Mouse (Mus musculus): ENCODE measurements around the gene Olfr1509. TPM values are rescaled to one million over a fixed set of nuclear protein-coding genes. Genes with fewer than 3 reads are reported as not detected.
"Not testable (repeated sequence)": the region's sequence is repeated elsewhere in the genome, so short reads cannot be mapped to it uniquely, and the experiment has no call there.

Gene Olfr1509
- polyA plus RNA-seq (2012; rRNA removed) (not detected in 2 replicates), polyA plus RNA-seq (2014; fragmentation: Nextera tagmentation; extraction: Ambion mirVana) (not detected in 2 replicates)

DNA sequence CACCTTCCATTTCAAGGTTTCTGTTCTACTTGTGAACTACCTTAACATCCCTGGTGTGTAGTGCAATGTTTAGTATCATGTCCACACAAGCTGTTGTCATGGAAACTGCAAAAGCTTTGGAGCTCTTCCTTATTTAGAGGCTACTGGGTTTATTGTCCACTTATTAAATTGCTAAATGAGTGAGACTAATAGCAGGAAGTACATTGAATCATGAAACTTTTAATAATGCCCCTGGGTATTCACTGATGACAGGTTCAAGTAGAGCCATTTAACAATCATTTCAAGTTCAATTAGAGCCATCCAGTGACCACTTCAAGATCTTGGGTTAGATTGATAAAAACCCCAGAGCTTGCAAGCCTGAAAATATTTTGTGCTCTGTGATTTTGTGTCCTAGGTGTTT lies at the start of gene Olfr1509:
Gene Olfr1509, plus strand, starts transcription at position 301 of the 400 bp plus-strand sequence.
- Histone ChIP-seq H3K27me3 (ENCODE audit: control insufficient read depth, insufficient read depth, low read length) (no peaks in the 10 kb centered on the region), H3K4me1 (replicated peaks; ENCODE audit: control insufficient read depth in 2 of 2, insufficient read depth in 2 of 2, low read length in 1 of 2) (no peaks in the 10 kb centered on the region), H3K36me3 (replicated peaks; ENCODE audit: control insufficient read depth, insufficient read depth, low read depth) (no peaks in the 10 kb centered on the region), H3K27ac (no peak within 1 kb of the TSS), H3K9ac (replicated peaks) (no peak within 1 kb of the TSS), H3K9me3 (ENCODE audit: control insufficient read depth, low read length) (no peaks in the 10 kb centered on the region), H3K4me2 (ENCODE audit: low read depth) (no peak within 1 kb of the TSS), H3K4me3 (ENCODE audit: insufficient read depth in 1 of 2, low read depth in 2 of 2, low read length in 2 of 2) (no peak within 1 kb of the TSS)
- DNase-seq (ENCODE audit: low read depth in 3 of 3, low spot score in 3 of 3) (no peak), ATAC-seq (ENCODE audit: insufficient read depth) (no peak)
- TF ChIP-seq EP300 (IDR thresholded peaks at IDR 0.05; ENCODE audit: low read depth) (no peak), CTCF (IDR thresholded peaks at IDR 0.05; ENCODE audit: low read depth) (no peak)

DNA sequence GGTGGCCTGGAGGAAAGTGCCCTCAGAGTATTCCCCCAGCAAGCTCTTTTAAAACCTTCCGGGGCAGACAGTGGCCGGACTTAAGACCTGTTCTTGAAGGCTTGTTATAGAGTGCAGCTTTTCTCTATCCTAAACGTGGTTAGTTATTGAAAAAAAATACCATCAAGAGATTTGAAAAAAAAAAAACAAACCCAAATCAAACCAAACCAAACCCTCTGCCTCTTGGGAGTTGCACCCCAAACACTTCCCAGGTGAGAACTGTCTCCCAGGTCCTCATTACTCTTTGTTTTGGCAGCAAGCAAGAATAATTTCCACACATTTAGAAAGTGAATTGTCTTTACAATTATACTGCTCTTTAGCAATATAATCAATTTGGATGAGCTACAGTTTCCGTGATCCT lies 45.5 kb upstream of the Olfr1509 start, which contains the start of gene Olfr1511:
Gene Olfr1511, minus strand, starts transcription at position 101 of the 400 bp plus-strand sequence.
- DNase-seq (ENCODE audit: low read depth in 3 of 3, low spot score in 3 of 3), result no peak
- no peaks in the 10 kb centered on the region for H3K4me1 ChIP-seq (replicated peaks; ENCODE audit: control insufficient read depth in 2 of 2, insufficient read depth in 2 of 2, low read length in 1 of 2)
- 60% methylated on average over 4 of the region's 4 CpGs for WGBS (ENCODE audit: insufficient replicate concordance)
- no peak for TF ChIP-seq EP300 (IDR thresholded peaks at IDR 0.05; ENCODE audit: low read depth)
- no peak for TF ChIP-seq CTCF (IDR thresholded peaks at IDR 0.05; ENCODE audit: low read depth)
- ATAC-seq (ENCODE audit: insufficient read depth), result no peak
- no peak within 1 kb of the TSS for H3K4me3 ChIP-seq (ENCODE audit: insufficient read depth in 1 of 2, low read depth in 2 of 2, low read length in 2 of 2)
- H3K27ac ChIP-seq, result no peak within 1 kb of the TSS
- H3K27me3 ChIP-seq (ENCODE audit: control insufficient read depth, insufficient read depth, low read length), result no peaks in the 10 kb centered on the region
- no peaks in the 10 kb centered on the region for H3K9me3 ChIP-seq (ENCODE audit: control insufficient read depth, low read length)
- H3K36me3 ChIP-seq (replicated peaks; ENCODE audit: control insufficient read depth, insufficient read depth, low read depth), result no peaks in the 10 kb centered on the region
- no peak within 1 kb of the TSS for H3K4me2 ChIP-seq (ENCODE audit: low read depth)
- H3K9ac ChIP-seq (replicated peaks), result no peak within 1 kb of the TSS

DNA sequence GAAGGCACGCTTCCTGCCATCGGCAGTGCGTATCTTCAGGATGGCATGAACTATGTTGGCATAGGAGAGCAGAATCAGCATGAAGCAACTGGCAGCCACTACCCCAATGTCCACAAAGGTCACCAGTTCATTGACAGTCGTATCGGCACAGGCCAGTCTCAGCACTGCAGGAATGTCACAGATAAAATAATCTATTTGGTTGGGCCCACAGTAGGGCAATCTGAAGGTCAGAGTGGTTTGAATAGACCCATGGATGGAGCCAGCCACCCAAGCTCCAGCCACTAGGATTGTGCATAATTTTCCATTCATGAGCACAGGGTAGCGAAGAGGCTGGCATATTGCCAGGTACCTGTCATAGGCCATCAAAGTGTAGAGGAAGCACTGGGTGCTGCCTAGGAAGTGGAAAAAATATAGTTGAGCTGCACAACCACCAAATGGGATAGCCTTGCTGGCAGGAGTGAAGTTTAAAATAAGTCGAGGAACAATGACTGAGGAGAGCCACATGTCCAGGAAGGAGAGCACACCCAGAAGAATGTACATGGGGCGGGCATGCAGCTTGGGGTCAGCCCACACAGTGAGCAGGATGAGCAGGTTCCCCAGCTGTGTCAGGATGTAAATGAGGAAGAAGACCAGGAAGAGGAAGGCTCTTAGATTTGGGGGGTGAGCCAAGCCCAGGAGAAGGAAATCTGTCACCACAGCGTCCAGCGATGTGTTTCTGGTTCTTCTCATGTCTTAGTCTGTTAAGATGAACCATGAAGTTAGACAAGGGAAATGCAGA lies 32.5 kb upstream of the Olfr1509 start:
- ATAC-seq (ENCODE audit: insufficient read depth); DNase-seq (ENCODE audit: low read depth in 3 of 3, low spot score in 3 of 3); H3K9ac ChIP-seq (replicated peaks); H3K9me3 ChIP-seq (ENCODE audit: control insufficient read depth, low read length); H3K36me3 ChIP-seq (replicated peaks; ENCODE audit: control insufficient read depth, insufficient read depth, low read depth); H3K27ac ChIP-seq; H3K27me3 ChIP-seq (ENCODE audit: control insufficient read depth, insufficient read depth, low read length); H3K4me1 ChIP-seq (replicated peaks; ENCODE audit: control insufficient read depth in 2 of 2, insufficient read depth in 2 of 2, low read length in 1 of 2); H3K4me2 ChIP-seq (ENCODE audit: low read depth); H3K4me3 ChIP-seq (ENCODE audit: insufficient read depth in 1 of 2, low read depth in 2 of 2, low read length in 2 of 2): not testable (repeated sequence)
- WGBS (ENCODE audit: insufficient replicate concordance), result 53% methylated on average over 7 of the region's 10 CpGs

DNA sequence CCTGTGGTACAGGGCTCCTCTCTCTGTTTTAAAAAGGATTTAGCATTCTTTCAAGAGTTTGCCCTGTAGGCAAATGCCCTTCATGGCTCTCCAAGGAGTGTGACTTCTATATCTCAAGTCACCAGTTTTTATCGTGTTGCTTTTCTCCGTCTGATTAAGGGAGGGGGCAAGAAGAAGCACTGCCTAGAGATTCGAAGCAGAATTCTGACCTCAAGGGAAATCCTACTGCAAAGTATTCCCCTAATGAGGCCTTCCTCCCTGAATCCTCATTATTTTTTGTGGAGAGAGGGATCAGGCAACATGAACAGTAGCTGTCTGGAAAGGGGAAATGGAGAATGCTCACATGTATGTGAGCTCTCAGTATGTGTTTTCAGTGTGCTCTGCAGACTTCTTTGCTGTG lies 28.5 kb upstream of the Olfr1509 start, which contains the start of gene Olfr1510:
Gene Olfr1510, minus strand, starts transcription at position 101 of the 400 bp plus-strand sequence.
- Histone ChIP-seq H3K9ac (replicated peaks) (no peak within 1 kb of the TSS), H3K36me3 (replicated peaks; ENCODE audit: control insufficient read depth, insufficient read depth, low read depth) (no peaks in the 10 kb centered on the region), H3K27me3 (ENCODE audit: control insufficient read depth, insufficient read depth, low read length) (no peaks in the 10 kb centered on the region), H3K4me2 (ENCODE audit: low read depth) (no peak within 1 kb of the TSS), H3K4me3 (ENCODE audit: insufficient read depth in 1 of 2, low read depth in 2 of 2, low read length in 2 of 2) (no peak within 1 kb of the TSS), H3K4me1 (replicated peaks; ENCODE audit: control insufficient read depth in 2 of 2, insufficient read depth in 2 of 2, low read length in 1 of 2) (no peaks in the 10 kb centered on the region), H3K27ac (no peak within 1 kb of the TSS), H3K9me3 (ENCODE audit: control insufficient read depth, low read length) (no peaks in the 10 kb centered on the region)
- ATAC-seq (ENCODE audit: insufficient read depth) (no peak), DNase-seq (ENCODE audit: low read depth in 3 of 3, low spot score in 3 of 3) (no peak)
- 66% methylated on average over 3 of the region's 3 CpGs for WGBS (ENCODE audit: insufficient replicate concordance)
- TF ChIP-seq CTCF (IDR thresholded peaks at IDR 0.05; ENCODE audit: low read depth), result no peak
- no peak for TF ChIP-seq EP300 (IDR thresholded peaks at IDR 0.05; ENCODE audit: low read depth)

DNA sequence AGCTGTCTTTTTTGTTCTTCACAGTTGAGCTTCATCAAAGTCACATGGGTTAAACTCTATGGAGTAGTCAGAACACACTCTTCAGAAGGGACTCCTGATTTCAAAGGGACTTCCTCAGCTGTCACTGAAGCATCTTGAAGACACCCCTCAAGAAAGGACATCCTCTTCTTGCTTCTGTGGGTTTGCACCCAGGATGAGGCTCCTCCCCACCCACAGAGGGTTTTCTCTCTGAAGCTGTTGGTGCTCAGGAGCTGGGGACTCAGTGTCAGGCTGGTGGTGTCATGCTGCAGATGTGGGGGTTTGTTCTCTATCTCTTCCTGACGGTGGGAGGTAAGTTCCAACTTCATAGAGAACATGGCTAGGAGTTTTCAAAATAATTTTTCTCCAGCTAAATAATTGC lies 15.1 kb upstream of the Olfr1509 start:
- WGBS (ENCODE audit: insufficient replicate concordance), result 66% methylated on average over 1 of the region's 1 CpGs
- no peak for DNase-seq (ENCODE audit: low read depth in 3 of 3, low spot score in 3 of 3)
- TF ChIP-seq EP300 (IDR thresholded peaks at IDR 0.05; ENCODE audit: low read depth), result no peak
- TF ChIP-seq CTCF (IDR thresholded peaks at IDR 0.05; ENCODE audit: low read depth), result no peak

More for the DNA sequence above, 15.1 kb upstream of the Olfr1509 start:
- Histone ChIP-seq H3K36me3 (replicated peaks; ENCODE audit: control insufficient read depth, insufficient read depth, low read depth) (no peaks in the 10 kb centered on the region), H3K27me3 (ENCODE audit: control insufficient read depth, insufficient read depth, low read length) (no peaks in the 10 kb centered on the region), H3K4me1 (replicated peaks; ENCODE audit: control insufficient read depth in 2 of 2, insufficient read depth in 2 of 2, low read length in 1 of 2) (no peaks in the 10 kb centered on the region), H3K9me3 (ENCODE audit: control insufficient read depth, low read length) (no peaks in the 10 kb centered on the region), H3K4me3 (ENCODE audit: insufficient read depth in 1 of 2, low read depth in 2 of 2, low read length in 2 of 2) (no peak overlapping the region), H3K27ac (no peak overlapping the region), H3K4me2 (ENCODE audit: low read depth) (no peak overlapping the region), H3K9ac (replicated peaks) (no peak overlapping the region)
- ATAC-seq (ENCODE audit: insufficient read depth), result no peak

All from liver, embryonic 14.5 days (tissue).